Mouse (Mus musculus): Measurements from ENCODE around the gene Ccdc122. TPM values are rescaled to one million over a fixed set of nuclear protein-coding genes. Genes with fewer than 3 reads are reported as not detected.
"Not testable (repeated sequence)": the region's sequence is repeated elsewhere in the genome, so short reads cannot be mapped to it uniquely, and the experiment has no call there.

The Ccdc122 gene
- total RNA-seq, 2 experiments from 2014 or later: 0.49 to 0.74 TPM

GRCm38 (mm10) chr14:77100285-77100684 lies 63.7 kb downstream of the Ccdc122 start:
- intact Hi-C loops (cut with DNase I): no loop called here
- DNase-seq: peak in 1 of 2 experiments; percentile 1

GRCm38 (mm10) chr14:77110622-77111021 lies 74.0 kb downstream of the Ccdc122 start:
- intact Hi-C loops (cut with DNase I); DNase-seq: not testable (repeated sequence)

GRCm38 (mm10) chr14:77130612-77131011 lies 94.0 kb downstream of the Ccdc122 start:
- intact Hi-C loops (cut with DNase I): no loop called here

GRCm38 (mm10) chr14:77136936-77137335 lies 100.4 kb downstream of the Ccdc122 start:
- intact Hi-C loops (cut with DNase I): no loop called here
- no peak for DNase-seq

More at GRCm38 (mm10) chr14:77130612-77131011, 94.0 kb downstream of the Ccdc122 start:
- no peak for DNase-seq

GRCm38 (mm10) chr14:77141324-77142282 lies 105.0 kb downstream of the Ccdc122 start:
- intact Hi-C loops (cut with DNase I): loop anchor here (1.0 to 5.0 kb wide), 5 partner anchors 401 to 1146 kb away; no protein-coding TSS in a partner anchor
- DNase-seq: peak; percentile 70 to 85

- no peak for DNase-seq
- intact Hi-C loops (cut with DNase I): no loop called here
Observed at GRCm38 (mm10) chr14:77145103-77145502, 108.5 kb downstream of the Ccdc122 start.

- intact Hi-C loops (cut with DNase I): no loop called here
- DNase-seq: no peak
Observed at GRCm38 (mm10) chr14:77147635-77148034, 111.1 kb downstream of the Ccdc122 start.

GRCm38 (mm10) chr14:77150556-77150955 lies 114.0 kb downstream of the Ccdc122 start:
- no peak for DNase-seq
- intact Hi-C loops (cut with DNase I): loop anchor here (10.0 kb wide), 1 partner anchor 334 kb away; no protein-coding TSS in a partner anchor

GRCm38 (mm10) chr14:77151431-77151830 lies 114.9 kb downstream of the Ccdc122 start:
- DNase-seq: no peak
- intact Hi-C loops (cut with DNase I): loop anchor here (10.0 kb wide), 1 partner anchor 333 kb away; no protein-coding TSS in a partner anchor

- intact Hi-C loops (cut with DNase I): loop anchor here (10.0 kb wide), 1 partner anchor 328 kb away; no protein-coding TSS in a partner anchor
- DNase-seq: peak; percentile 60 to 66
Observed at GRCm38 (mm10) chr14:77156222-77156910, 119.8 kb downstream of the Ccdc122 start, which contains the start of gene Enox1. Gene Enox1, plus strand, starts transcription at chr14:77156763.

- peak; percentile 21 to 28 for DNase-seq
- intact Hi-C loops (cut with DNase I): loop anchor here (10.0 kb wide), 1 partner anchor 328 kb away; no protein-coding TSS in a partner anchor
Observed at GRCm38 (mm10) chr14:77156911-77157504, 120.4 kb downstream of the Ccdc122 start.

GRCm38 (mm10) chr14:77157505-77157911 lies 120.9 kb downstream of the Ccdc122 start:
- DNase-seq: peak; percentile 63 to 66
- intact Hi-C loops (cut with DNase I): loop anchor here (10.0 kb wide), 1 partner anchor 327 kb away; no protein-coding TSS in a partner anchor

- intact Hi-C loops (cut with DNase I): loop anchor here (10.0 kb wide), 1 partner anchor 325 kb away; no protein-coding TSS in a partner anchor
- DNase-seq: no peak
Observed at GRCm38 (mm10) chr14:77159397-77159796, 122.8 kb downstream of the Ccdc122 start.

Other genes with a start within 250 kb of the Ccdc122 start
- 1 to 10 TPM; 2.7 TPM for gene Lacc1, start 132 bp downstream of the Ccdc122 start, total RNA-seq (2021)
- gene Enox1, start 120.0 kb downstream of the Ccdc122 start, total RNA-seq (2021): 1 to 10 TPM in 1 of 2 experiments, under 1 TPM in 1; 0.98 to 1.5 TPM

Measured in heart, postnatal 14 days (tissue).